Mouse (Mus musculus) bone marrow macrophage, adult 2 months (primary cell): ENCODE measurements around the gene Plagl2.

Source experiments
- CTCF ChIP-seq: IDR thresholded peaks from 2 replicates; pipeline ENCODE4 v1.5.1; 2012; ENCODE audit warnings: low read depth, mild to moderate bottlenecking, low read length, moderate library complexity
- POLR2A ChIP-seq: IDR thresholded peaks from 2 replicates; pipeline ENCODE4 v1.6.1; 2012; ENCODE audit warnings: mild to moderate bottlenecking, low read depth, low read length, borderline replicate concordance

DNA sequence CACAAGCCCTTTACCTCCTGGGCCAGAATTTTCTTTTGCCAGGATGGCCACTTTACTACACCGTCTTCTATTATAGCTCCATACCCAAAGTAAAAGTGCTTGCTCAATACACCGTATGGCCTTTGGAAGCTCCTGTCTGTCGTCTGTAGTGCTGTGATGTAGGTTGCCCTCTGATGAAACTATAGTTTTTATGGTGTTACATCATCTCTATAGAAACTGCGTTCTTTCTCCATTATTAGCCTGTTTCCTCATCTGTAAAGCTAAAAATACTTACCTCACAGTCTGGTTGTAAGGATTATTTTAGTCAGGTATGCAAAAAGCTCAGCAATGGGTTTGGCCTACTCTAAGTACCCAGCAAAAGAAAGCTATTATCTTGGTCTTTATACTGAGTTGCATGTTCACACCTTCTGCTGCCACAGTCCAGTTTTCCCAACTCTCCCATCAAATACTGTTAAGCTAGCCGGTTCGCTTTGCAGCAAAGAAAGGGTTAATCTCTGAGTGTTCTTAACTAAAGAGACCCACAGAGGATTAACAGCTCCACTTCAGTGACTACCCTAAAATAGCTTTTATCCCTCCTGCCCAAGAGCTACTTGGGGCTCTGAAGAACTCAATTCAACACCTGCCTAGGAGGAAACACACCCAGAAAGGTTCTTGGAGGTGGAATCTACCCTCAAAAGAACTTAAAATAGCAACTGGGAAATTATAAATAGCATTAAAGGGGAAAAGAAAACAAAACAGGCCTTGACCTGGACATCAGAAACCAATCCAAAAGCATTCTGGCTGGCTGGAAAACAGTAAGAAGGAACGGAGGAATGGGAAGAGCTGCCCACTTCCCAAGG lies 2.0 kb downstream of the Plagl2 start:
- TF ChIP-seq CTCF (no peak), POLR2A (no peak)
